Mouse (Mus musculus) kidney, adult 2 months (tissue): ENCODE results near the gene Ets1. TPM values are rescaled to one million over a fixed set of nuclear protein-coding genes. Genes with fewer than 3 reads are reported as not detected.

ENCODE experiments used
- DNase-seq: peaks from one replicate; pipeline ENCODE4 v3.0.0; 2021
- H3K27ac ChIP-seq: fragments of 200-500 bp; 2 replicates; pipeline ENCODE4 v1.5.1; 2012; ENCODE audit warnings: low read depth, low read length, control low read depth, inconsistent platforms; ENCODE audit not compliant: insufficient read depth
- H3K27me3 ChIP-seq: fragments of 200-500 bp; replicated peaks from 2 replicates; pipeline ENCODE4 v1.6.1; 2012; ENCODE audit warnings: mild to moderate bottlenecking, moderate library complexity, low read length, inconsistent platforms; ENCODE audit not compliant: control insufficient read depth, insufficient read depth
- H3K36me3 ChIP-seq: fragments of 200-500 bp; 2 replicates; pipeline ENCODE4 v1.6.1; 2012; ENCODE audit warnings: mild to moderate bottlenecking, moderate library complexity, low read length, inconsistent platforms; ENCODE audit not compliant: control insufficient read depth, insufficient read depth
- H3K4me1 ChIP-seq: fragments of 200-500 bp; 2 replicates; pipeline ENCODE4 v1.6.1; 2011; ENCODE audit warnings: low read length; ENCODE audit not compliant: control insufficient read depth, insufficient read depth
- H3K4me3 ChIP-seq: fragments of 200-500 bp; 2 replicates; pipeline ENCODE4 v1.5.1; 2011; ENCODE audit warnings: mild to moderate bottlenecking, low read depth, low read length, control low read depth; ENCODE audit not compliant: insufficient read depth
- CTCF ChIP-seq: fragments of 200-500 bp; conservative IDR thresholded peaks from 2 replicates; pipeline ENCODE4 v1.5.1; 2011; ENCODE audit warnings: low read depth, mild to moderate bottlenecking, control low read depth, low read length, moderate library complexity, mixed read lengths; ENCODE audit not compliant: insufficient read depth, insufficient read length
- POLR2A ChIP-seq: fragments of 200-500 bp; IDR thresholded peaks from one replicate; pipeline ENCODE4 v1.6.1; 2011; ENCODE audit warnings: low read depth, low read length, control low read depth
- WGBS: fragments of 180-500 bp; shearing (Covaris S2); methylation state at CpG from one replicate; pipeline ENCODE4 v1.1.7; 2018; 5-methylcytosine and 5-hydroxymethylcytosine counted together
- polyA plus RNA-seq: library from polyadenylated mRNA; depleted of rRNA; stranded (reverse); fragments of >200 nt; gene quantifications from 2 replicates; pipeline ENCODE4 v1.2.3, GENCODE M21; 2012

The Ets1 gene
- polyA plus RNA-seq, 1 experiment: 25.2 TPM

DNA sequence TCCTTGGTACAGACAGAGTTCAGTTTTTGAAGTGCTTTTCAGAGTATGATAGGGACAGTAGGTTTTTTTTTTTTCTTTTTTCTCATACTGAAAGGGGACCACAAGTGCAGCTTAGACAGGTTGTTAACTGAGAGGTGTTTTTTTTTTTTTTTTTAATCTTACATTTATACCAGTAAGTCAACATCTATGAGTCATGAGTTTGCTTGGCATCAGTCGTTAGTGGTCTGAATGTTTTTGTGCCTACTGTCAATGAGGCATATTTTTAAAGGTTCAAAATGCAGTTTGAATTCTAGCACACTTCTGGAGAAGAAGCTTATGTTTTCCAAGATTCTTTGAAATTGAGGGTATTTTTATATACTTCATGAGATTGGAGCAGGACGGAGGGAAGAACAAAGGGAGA lies 56.9 kb downstream of the Ets1 start:
- Histone ChIP-seq H3K4me1 (no peaks in the 10 kb centered on the region; the same call in 1 of the 2 replicates), H3K36me3 (no peaks in the 10 kb centered on the region), H3K27me3 (no peaks in the 10 kb centered on the region), H3K4me3 (no peak overlapping the region), H3K27ac (no peak overlapping the region)
- TF ChIP-seq POLR2A: no peak
- TF ChIP-seq CTCF: no peak
- DNase-seq: no peak
- 78% methylated on average over 2 of the region's 2 CpGs for WGBS

GRCm38 (mm10) chr9:32693411-32693810 lies 57.4 kb downstream of the Ets1 start:
- no peak for TF ChIP-seq POLR2A
- no peak for TF ChIP-seq CTCF
- 83% methylated on average over 3 of the region's 3 CpGs for WGBS
- no peak overlapping the region for H3K27ac ChIP-seq

GRCm38 (mm10) chr9:32694111-32694824 lies 58.2 kb downstream of the Ets1 start:
- WGBS: 74% methylated on average over 12 of the region's 12 CpGs
- TF ChIP-seq POLR2A (no peak), CTCF (no peak)

More at GRCm38 (mm10) chr9:32693411-32693810, 57.4 kb downstream of the Ets1 start:
- Histone ChIP-seq H3K27me3 (no peaks in the 10 kb centered on the region), H3K36me3 (no peaks in the 10 kb centered on the region), H3K4me3 (no peak overlapping the region), H3K4me1 (no peaks in the 10 kb centered on the region; the same call in 1 of the 2 replicates)
- no peak for DNase-seq

DNA sequence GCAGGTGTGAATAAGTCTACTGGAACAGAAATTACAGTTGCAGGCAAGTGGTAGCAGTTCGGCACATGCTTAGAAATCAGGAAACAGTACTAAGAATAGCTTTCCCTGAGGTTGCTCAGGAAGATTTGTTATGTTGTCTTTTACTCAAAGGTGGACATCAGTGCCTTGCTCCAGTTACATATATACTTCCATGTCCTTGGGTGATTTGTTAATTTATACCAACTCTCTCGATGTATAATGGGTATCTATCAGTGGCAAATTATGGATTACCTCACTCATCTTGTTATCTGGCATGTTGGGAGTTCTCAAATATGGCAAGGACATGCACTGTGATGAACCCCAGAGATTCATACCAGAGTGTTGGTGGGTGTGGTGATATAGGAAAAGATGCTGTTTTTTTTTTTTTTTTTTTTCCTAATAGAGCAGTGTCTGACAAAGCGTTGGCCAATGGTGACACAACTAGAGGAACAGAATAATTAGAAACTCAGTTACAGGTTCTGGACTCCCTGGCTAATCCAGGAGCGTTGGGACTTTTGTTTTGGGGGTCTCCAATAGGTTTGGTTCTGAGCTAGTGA lies 59.0 kb downstream of the Ets1 start:
- Histone ChIP-seq H3K36me3 (no peaks in the 10 kb centered on the region), H3K4me1 (no peaks in the 10 kb centered on the region; the same call in 1 of the 2 replicates), H3K4me3 (peak overlapping the region; percentile 85), H3K27me3 (no peaks in the 10 kb centered on the region), H3K27ac (no peak overlapping the region)
- no peak for DNase-seq
- TF ChIP-seq POLR2A (no peak), CTCF (no peak)
- 53% methylated on average over 4 of the region's 4 CpGs for WGBS

More at GRCm38 (mm10) chr9:32694111-32694824, 58.2 kb downstream of the Ets1 start:
- no peak overlapping the region for H3K4me3 ChIP-seq
- H3K36me3 ChIP-seq: no peaks in the 10 kb centered on the region
- H3K27ac ChIP-seq: no peak overlapping the region
- H3K4me1 ChIP-seq: no peaks in the 10 kb centered on the region; the same call in 1 of the 2 replicates
- no peak for DNase-seq
- no peaks in the 10 kb centered on the region for H3K27me3 ChIP-seq

GRCm38 (mm10) chr9:32695492-32696190 lies 59.6 kb downstream of the Ets1 start:
- TF ChIP-seq POLR2A (peak; percentile 80), CTCF (no peak)
- peak overlapping the region; percentile 85 for H3K4me3 ChIP-seq
- H3K4me1 ChIP-seq: no peaks in the 10 kb centered on the region; the same call in 1 of the 2 replicates
- peak overlapping the region; percentile 90 for H3K27ac ChIP-seq
- DNase-seq: peak; percentile 98
- no peaks in the 10 kb centered on the region for H3K36me3 ChIP-seq
- no peaks in the 10 kb centered on the region for H3K27me3 ChIP-seq
- WGBS: under 1% methylated on average over 61 of the region's 67 CpGs

- peak overlapping the region; percentile 90 for H3K27ac ChIP-seq
- TF ChIP-seq POLR2A (no peak), CTCF (no peak)
- WGBS: 2% methylated on average over 13 of the region's 13 CpGs
- peak overlapping the region; percentile 85 for H3K4me3 ChIP-seq
- no peaks in the 10 kb centered on the region; the same call in 1 of the 2 replicates for H3K4me1 ChIP-seq
- DNase-seq: peak; percentile 31
- H3K36me3 ChIP-seq: no peaks in the 10 kb centered on the region
- no peaks in the 10 kb centered on the region for H3K27me3 ChIP-seq
Measured at GRCm38 (mm10) chr9:32696259-32696658, 60.2 kb downstream of the Ets1 start.

GRCm38 (mm10) chr9:32696717-32697116 lies 60.7 kb downstream of the Ets1 start:
- Histone ChIP-seq H3K27me3 (no peaks in the 10 kb centered on the region), H3K27ac (peak overlapping the region; percentile 90), H3K36me3 (no peaks in the 10 kb centered on the region), H3K4me3 (peak overlapping the region; percentile 85), H3K4me1 (no peaks in the 10 kb centered on the region; the same call in 1 of the 2 replicates)
- WGBS: 33% methylated on average over 7 of the region's 7 CpGs
- TF ChIP-seq CTCF (no peak), POLR2A (no peak)
- peak; percentile 79 for DNase-seq
